14 mouse cellular contexts compared by ENCODE assay signal in the genomic region with DNA sequence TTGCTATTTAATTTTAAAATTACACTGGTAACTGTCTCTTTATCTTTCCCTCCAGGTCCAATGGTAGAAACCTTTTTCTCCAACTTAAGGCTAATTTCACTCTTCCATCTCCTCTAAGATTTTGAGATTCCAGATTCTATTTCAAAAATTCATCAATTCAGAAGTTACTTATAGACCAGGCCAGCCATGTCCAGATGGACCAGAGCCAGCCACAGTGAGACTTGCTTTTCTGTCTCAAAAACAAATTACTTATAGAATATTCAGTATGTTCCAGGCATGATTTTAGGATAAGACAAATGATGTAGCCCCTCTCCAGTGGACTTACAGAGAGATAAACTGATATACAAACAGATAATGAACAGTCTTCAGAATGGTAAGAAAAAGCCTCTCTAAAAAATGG.
A peak's percentile ranks its signal among the peaks of the same experiment; 100 is the strongest.
DNase-seq lines count a peak whose midpoint lies in the region.
"Had no signal": no experiment of that assay in that cellular context is flagged by ENCODE, and none has a peak within 500 bp of the region (broad histone marks: within the 10 kb centered on the region; RNA-seq: fewer than 3 reads in every experiment).

No protein-coding gene starts in this region.

- DNase-seq in right cerebral cortex, postnatal 10 days (ENCODE audit: low spot score in 2 of 2): peak; percentile 55 to 58
- DNase-seq in right cerebral cortex, adult 2 months (ENCODE audit: low spot score in 2 of 2): no peak
- DNase-seq in right cerebral cortex, postnatal 4 days: peak; percentile 46
- no peak for DNase-seq in right cerebral cortex, postnatal 25 days
- DNase-seq: adrenal gland, adult 2 months; adrenal gland, adult 8-10 months; adrenal gland, postnatal 10 days; adrenal gland, postnatal 14 days; adrenal gland, postnatal 25 days; adrenal gland, postnatal 36 days; B cell, adult 2 months; cerebellum, adult 11 months; cerebellum, adult 11-12 months; cerebellum, adult 18-20 months had no signal

Comparison
In these comparisons a context has a peak if more than half of its experiments do, and no peak if none do; other contexts are left out.
1. DNase-seq: peak in right cerebral cortex, postnatal 10 days (2 of 2) and right cerebral cortex, postnatal 4 days (single experiment); none in right cerebral cortex, adult 2 months (0 of 2) and right cerebral cortex, postnatal 25 days (single experiment).